In genomic region chr17:33718944-33719725, GRCm38 (mm10) we compare ENCODE assay signal across 8 mouse cellular contexts. TPM values are rescaled to one million over a fixed set of nuclear protein-coding genes. Genes with fewer than 3 reads are reported as not detected.
DNase-seq lines count a peak whose midpoint lies in the region; ATAC-seq and TF ChIP-seq lines count a peak whose summit lies in the region.

No protein-coding gene starts in this region.

- H3K36me3 ChIP-seq in lung, embryonic 15.5 days, result no peaks in the 10 kb centered on the region
- H3K36me3 ChIP-seq in intestine, postnatal 0 days (ENCODE audit: control insufficient read depth, insufficient read depth), result no peaks in the 10 kb centered on the region
- no peaks in the 10 kb centered on the region; the same call in 1 of the 2 replicates for H3K36me3 ChIP-seq in neural tube, embryonic 15.5 days

- TF ChIP-seq CTCF in lung, adult 2 months (IDR thresholded peaks at IDR 0.05; ENCODE audit: insufficient read depth, low read length), result no peak
- no peak for TF ChIP-seq CTCF in intestine, postnatal 0 days (IDR thresholded peaks at IDR 0.05; ENCODE audit: low read depth)

- ATAC-seq in lung, embryonic 15.5 days (ENCODE audit: borderline replicate concordance, extremely low read depth, low FRiP score, low TSS enrichment), result 0 out of 2 replicates have a peak, but pooled peaks have one; percentile 20
- ATAC-seq in erythroid progenitor cell, adult 5-6 weeks (replicated peaks; ENCODE audit: low FRiP score, poor library complexity, severe bottlenecking), result peak; percentile 5; the same call in 1 of the 2 replicates
- ATAC-seq in intestine, postnatal 0 days, result no peak
- ATAC-seq in neural tube, embryonic 15.5 days (ENCODE audit: low FRiP score), result peak; percentile 20

- no peaks in the 10 kb centered on the region for H3K27me3 ChIP-seq in lung, embryonic 15.5 days
- no peaks in the 10 kb centered on the region for H3K27me3 ChIP-seq in intestine, postnatal 0 days (replicated peaks; ENCODE audit: control insufficient read depth, insufficient read depth, low read length)
- H3K27me3 ChIP-seq in neural tube, embryonic 15.5 days (replicated peaks), result no peaks in the 10 kb centered on the region

- peak overlapping the region; percentile 71 for H3K4me3 ChIP-seq in lung, embryonic 15.5 days
- H3K4me3 ChIP-seq in lung, adult 2 months (replicated peaks; ENCODE audit: extremely low read depth, low read depth, low read length), result no peak overlapping the region
- peak overlapping the region; percentile 91; the same call in 1 of the 2 replicates for H3K4me3 ChIP-seq in intestine, postnatal 0 days (ENCODE audit: low read depth, low read length)
- peak overlapping the region; percentile 68 for H3K4me3 ChIP-seq in neural tube, embryonic 15.5 days (replicated peaks)

- no peak for TF ChIP-seq POLR2A in lung, adult 2 months (IDR thresholded peaks at IDR 0.05; ENCODE audit: borderline replicate concordance, extremely low read depth, low read depth, low read length)

- WGBS in lung, embryonic 15.5 days, result 47% methylated on average over 10 of the region's 10 CpGs
- 43% methylated on average over 10 of the region's 10 CpGs for WGBS in lung, adult 2 months
- 45% methylated on average over 10 of the region's 10 CpGs for WGBS in intestine, postnatal 0 days
- 46% methylated on average over 10 of the region's 10 CpGs for WGBS in neural tube, embryonic 15.5 days

- H3K9ac ChIP-seq in lung, embryonic 15.5 days, result no peak overlapping the region
- 0 out of 2 replicates have a peak overlapping the region, but pooled peaks have one; percentile 71 for H3K9ac ChIP-seq in intestine, postnatal 0 days (ENCODE audit: low read depth, low read length)
- H3K9ac ChIP-seq in neural tube, embryonic 15.5 days (replicated peaks), result no peak overlapping the region

- H3K4me1 ChIP-seq in lung, embryonic 15.5 days, result 0 out of 2 replicates have a peak, but pooled peaks cover 3% of the 10 kb centered on the region
- H3K4me1 ChIP-seq in lung, adult 2 months (ENCODE audit: control insufficient read depth, insufficient read depth, low read length), result no peaks in the 10 kb centered on the region; the same call in 1 of the 2 replicates
- no peaks in the 10 kb centered on the region for H3K4me1 ChIP-seq in intestine, postnatal 0 days (replicated peaks; ENCODE audit: control insufficient read depth, insufficient read depth, low read length)
- peaks cover 14% of the 10 kb centered on the region for H3K4me1 ChIP-seq in neural tube, embryonic 15.5 days

- H3K27ac ChIP-seq in lung, embryonic 15.5 days, result no peak overlapping the region
- no peak overlapping the region for H3K27ac ChIP-seq in intestine, postnatal 0 days (ENCODE audit: low read depth, low read length)
- peak overlapping the region; percentile 23; the same call in 1 of the 2 replicates for H3K27ac ChIP-seq in neural tube, embryonic 15.5 days (replicated peaks)

- no peaks in the 10 kb centered on the region for H3K9me3 ChIP-seq in lung, embryonic 15.5 days
- no peaks in the 10 kb centered on the region for H3K9me3 ChIP-seq in intestine, postnatal 0 days (ENCODE audit: control insufficient read depth)
- H3K9me3 ChIP-seq in neural tube, embryonic 15.5 days (replicated peaks), result no peaks in the 10 kb centered on the region

- no peak for DNase-seq in lung, adult 2 months
- DNase-seq in ovary, adult 18-20 months (ENCODE audit: low spot score), result no peak
- no peak for DNase-seq in adrenal gland, postnatal 25 days
- no peak for DNase-seq in thymus, adult 18-20 months

- peak overlapping the region; percentile 62 for H3K4me2 ChIP-seq in lung, embryonic 15.5 days
- peak overlapping the region; percentile 77 for H3K4me2 ChIP-seq in intestine, postnatal 0 days (replicated peaks; ENCODE audit: low read depth)
- peak overlapping the region; percentile 79 for H3K4me2 ChIP-seq in neural tube, embryonic 15.5 days

RNA-seq across cellular contexts. Expression of gene March2, which starts 0.7 kb away (rescaled TPM):
- polyA plus RNA-seq in lung, embryonic 15.5 days (2015; fragmentation: Nextera tagmentation; extraction: Ambion mirVana), result 58.8 and 60.7 TPM in 2 replicates
- 114 and 126 TPM in 2 replicates for polyA plus RNA-seq in lung, adult 2 months (2012; rRNA removed)
- 409 and 494 TPM in 2 replicates for total RNA-seq in erythroid progenitor cell, adult 5-6 weeks (2015; ENCODE audit: low replicate concordance)
- total RNA-seq in erythroid progenitor cell, adult 5-6 weeks (2017; ENCODE audit: low replicate concordance), result 312 and 414 TPM in 2 replicates
- 51.2 and 56.0 TPM in 2 replicates for polyA plus RNA-seq in intestine, postnatal 0 days (2015; fragmentation: Nextera tagmentation; extraction: Ambion mirVana)
- 77.4 and 81.5 TPM in 2 replicates for polyA plus RNA-seq in neural tube, embryonic 15.5 days (2015; fragmentation: Nextera tagmentation; extraction: Ambion mirVana)
- total RNA-seq in adrenal gland, postnatal 25 days (2021), result 113 and 117 TPM in 2 replicates

RNA-seq across cellular contexts. Expression of gene Hnrnpm, which starts 32.5 kb away (rescaled TPM):
- polyA plus RNA-seq in lung, embryonic 15.5 days (2015; fragmentation: Nextera tagmentation; extraction: Ambion mirVana), result 325 and 344 TPM in 2 replicates
- polyA plus RNA-seq in lung, adult 2 months (2012; rRNA removed), result 72.4 and 83.8 TPM in 2 replicates
- 585 and 697 TPM in 2 replicates for total RNA-seq in erythroid progenitor cell, adult 5-6 weeks (2015; ENCODE audit: low replicate concordance)
- total RNA-seq in erythroid progenitor cell, adult 5-6 weeks (2017; ENCODE audit: low replicate concordance), result 520 and 703 TPM in 2 replicates
- 145 and 152 TPM in 2 replicates for polyA plus RNA-seq in intestine, postnatal 0 days (2015; fragmentation: Nextera tagmentation; extraction: Ambion mirVana)
- polyA plus RNA-seq in neural tube, embryonic 15.5 days (2015; fragmentation: Nextera tagmentation; extraction: Ambion mirVana), result 161 and 203 TPM in 2 replicates
- 202 and 208 TPM in 2 replicates for total RNA-seq in adrenal gland, postnatal 25 days (2021)

RNA-seq across cellular contexts. Expression of gene Rab11b, which starts 41.2 kb away (rescaled TPM):
- 281 and 306 TPM in 2 replicates for polyA plus RNA-seq in lung, embryonic 15.5 days (2015; fragmentation: Nextera tagmentation; extraction: Ambion mirVana)
- polyA plus RNA-seq in lung, adult 2 months (2012; rRNA removed), result 389 and 406 TPM in 2 replicates
- 59.1 and 87.6 TPM in 2 replicates for total RNA-seq in erythroid progenitor cell, adult 5-6 weeks (2015; ENCODE audit: low replicate concordance)
- total RNA-seq in erythroid progenitor cell, adult 5-6 weeks (2017; ENCODE audit: low replicate concordance), result 42.6 and 46.8 TPM in 2 replicates
- polyA plus RNA-seq in intestine, postnatal 0 days (2015; fragmentation: Nextera tagmentation; extraction: Ambion mirVana), result 157 and 160 TPM in 2 replicates
- 519 and 596 TPM in 2 replicates for polyA plus RNA-seq in neural tube, embryonic 15.5 days (2015; fragmentation: Nextera tagmentation; extraction: Ambion mirVana)
- 236 and 280 TPM in 2 replicates for total RNA-seq in adrenal gland, postnatal 25 days (2021)
